Mouse (Mus musculus): Measurements from ENCODE around the gene Guca1b.
"Not testable (repeated sequence)": the region's sequence is repeated elsewhere in the genome, so short reads cannot be mapped to it uniquely, and the experiment has no call there.

Gene Guca1b

DNA sequence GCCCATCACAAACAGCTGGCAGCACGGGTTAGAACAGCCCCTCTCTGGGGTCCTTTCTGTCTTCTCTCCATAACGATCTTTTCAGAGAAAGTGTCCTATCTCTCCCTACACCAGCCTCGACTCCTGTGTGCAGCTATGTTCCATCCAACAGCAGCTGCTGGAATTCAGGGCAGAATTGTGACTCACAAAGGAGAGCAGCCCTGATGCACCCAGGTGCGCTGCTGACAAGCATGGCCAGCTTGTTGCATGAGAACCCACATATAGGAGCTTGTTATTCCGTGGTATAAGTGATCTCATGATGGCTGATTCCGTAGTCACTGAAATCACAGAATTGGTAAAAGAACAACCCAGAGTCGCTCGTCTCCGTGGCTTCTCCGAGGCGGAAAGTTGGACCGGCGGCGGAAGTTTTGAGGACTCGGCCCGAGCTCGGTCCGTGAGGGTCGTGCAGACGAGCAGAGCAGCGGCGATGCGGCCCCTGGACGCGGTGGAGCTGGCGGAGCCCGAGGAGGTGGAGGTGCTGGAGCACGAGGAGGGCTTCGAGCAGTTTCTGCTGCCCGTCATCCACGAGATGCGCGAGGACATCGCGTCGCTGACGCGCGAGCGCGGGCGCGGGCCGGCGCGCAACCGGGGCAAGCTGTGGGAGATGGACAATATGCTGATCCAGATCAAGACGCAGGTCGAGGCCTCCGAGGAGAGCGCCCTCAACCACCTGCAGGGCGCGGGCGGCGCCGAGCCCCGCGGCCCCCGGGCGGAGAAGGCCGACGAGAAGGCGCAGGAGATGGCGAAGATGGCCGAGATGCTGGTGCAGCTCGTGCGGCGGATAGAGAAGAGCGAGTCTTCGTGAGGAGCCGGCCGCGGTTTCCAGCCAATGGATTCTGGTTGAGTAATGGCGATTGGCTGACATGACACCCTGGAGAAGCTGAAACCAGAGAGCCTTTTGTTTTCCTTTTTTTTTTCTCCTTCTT is 25.0 kb downstream of the Guca1b start:
- DNase-seq (ENCODE audit: low spot score), result peak; percentile 45

- DNase-seq (ENCODE audit: low spot score), result no peak
These were observed 35.0 kb downstream of the Guca1b start for GRCm38 (mm10) chr17:47420195-47420594.

GRCm38 (mm10) chr17:47421566-47421965 is 36.4 kb downstream of the Guca1b start:
- no peak for DNase-seq (ENCODE audit: low spot score)

DNA sequence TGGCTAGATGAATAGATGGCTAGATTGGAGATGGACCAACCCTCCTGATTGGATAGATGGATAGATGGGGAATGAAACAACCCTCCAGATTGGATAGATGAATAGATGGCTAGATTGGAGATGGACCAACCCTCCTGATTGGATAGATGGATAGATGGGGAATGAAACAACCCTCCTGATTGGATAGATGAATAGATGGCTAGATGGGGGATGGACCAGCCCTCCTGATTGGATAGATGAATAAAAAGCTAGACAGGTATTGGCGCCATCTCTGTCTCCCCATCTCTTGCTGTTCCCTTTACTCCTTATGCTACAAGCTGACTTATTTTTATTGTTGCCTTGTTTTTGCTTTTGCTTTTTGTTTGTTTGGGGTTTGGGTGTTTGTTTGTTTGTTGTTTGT is 37.4 kb downstream of the Guca1b start:
- not testable (repeated sequence) for DNase-seq (ENCODE audit: low spot score)

DNA sequence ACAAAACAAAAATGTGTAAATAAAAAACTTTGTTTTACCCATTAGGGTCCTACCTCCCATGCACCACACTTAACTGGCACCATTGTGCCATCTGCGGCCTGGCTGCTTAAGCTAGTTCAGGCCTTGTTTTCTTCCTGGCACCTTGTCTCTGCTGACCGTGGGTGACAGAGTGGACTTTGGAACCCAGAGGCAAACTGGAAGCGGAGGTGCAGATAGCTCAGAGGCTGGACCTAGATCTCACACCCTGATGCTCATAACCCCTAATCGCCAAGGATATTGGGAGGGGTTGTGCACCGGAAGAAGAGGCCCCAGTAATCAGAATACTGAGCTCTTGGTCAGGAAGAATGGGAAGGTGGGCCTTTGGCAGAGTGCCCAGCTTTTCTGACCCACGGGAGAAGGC is 39.0 kb downstream of the Guca1b start:
- no peak for DNase-seq (ENCODE audit: low spot score)

GRCm38 (mm10) chr17:47427316-47427715 is 42.1 kb downstream of the Guca1b start:
- no peak for DNase-seq (ENCODE audit: low spot score)

DNA sequence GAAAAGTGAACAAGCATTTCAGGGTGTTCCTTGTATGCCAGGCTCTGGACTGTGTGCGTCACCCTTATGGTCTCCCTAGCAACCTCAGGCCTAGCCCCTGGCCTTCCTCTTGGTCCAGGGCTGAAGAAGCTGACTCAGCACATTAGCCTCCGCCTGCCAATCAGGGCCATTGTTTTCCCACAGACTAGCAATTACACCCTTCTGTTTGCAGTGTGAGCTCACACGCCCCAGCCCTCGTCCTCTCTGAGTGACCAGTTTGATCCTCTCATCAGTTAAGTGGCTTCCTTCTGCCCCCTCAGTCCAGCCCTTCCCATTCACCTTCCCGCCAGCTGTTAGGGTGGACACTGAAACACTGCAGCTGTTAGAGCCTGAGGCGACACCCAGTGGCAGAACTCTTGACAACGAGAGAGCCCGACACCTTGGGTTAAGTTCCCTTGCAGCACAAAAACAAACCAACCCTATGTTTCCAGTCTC is 43.7 kb downstream of the Guca1b start:
- peak; percentile 85 for DNase-seq (ENCODE audit: low spot score)

- no peak for DNase-seq (ENCODE audit: low spot score)
These were observed 45.6 kb downstream of the Guca1b start for GRCm38 (mm10) chr17:47430815-47431214.

GRCm38 (mm10) chr17:47436156-47436906 is 51.1 kb downstream of the Guca1b start, which contains the start of gene AI661453:
Gene AI661453 (plus strand): TSS chr17:47436615.
- no peak for DNase-seq (ENCODE audit: low spot score)

GRCm38 (mm10) chr17:47436907-47437547 is 51.8 kb downstream of the Guca1b start, which contains the start of gene 1700001C19Rik:
Gene 1700001C19Rik (minus strand): TSS chr17:47437376.
- DNase-seq (ENCODE audit: low spot score), result no peak

DNA sequence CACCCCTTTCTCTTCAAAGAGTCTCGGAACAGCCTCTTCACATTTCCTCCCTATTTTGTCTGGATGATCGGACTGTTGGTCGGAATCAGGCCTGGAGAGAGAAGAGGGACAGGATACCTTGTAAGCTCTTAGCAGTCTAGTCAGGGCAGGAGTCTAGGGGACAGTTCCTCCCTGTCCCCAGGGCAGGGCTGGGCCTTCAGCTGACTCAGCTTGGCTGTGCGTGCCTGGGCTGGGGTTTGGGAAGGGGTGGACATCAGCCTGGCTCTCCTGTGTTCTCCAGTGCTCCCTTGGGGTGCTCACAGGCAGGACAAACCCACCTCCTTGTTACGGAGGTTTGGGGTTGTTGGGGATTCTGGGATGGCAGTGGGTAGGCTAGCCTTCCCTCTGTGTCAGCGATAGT is 53.4 kb downstream of the Guca1b start:
- no peak for DNase-seq (ENCODE audit: low spot score)

- no peak for DNase-seq (ENCODE audit: low spot score)
These were observed 54.3 kb downstream of the Guca1b start for GRCm38 (mm10) chr17:47439396-47440028.

GRCm38 (mm10) chr17:47440359-47440890 is 55.2 kb downstream of the Guca1b start:
- DNase-seq (ENCODE audit: low spot score), result no peak

DNA sequence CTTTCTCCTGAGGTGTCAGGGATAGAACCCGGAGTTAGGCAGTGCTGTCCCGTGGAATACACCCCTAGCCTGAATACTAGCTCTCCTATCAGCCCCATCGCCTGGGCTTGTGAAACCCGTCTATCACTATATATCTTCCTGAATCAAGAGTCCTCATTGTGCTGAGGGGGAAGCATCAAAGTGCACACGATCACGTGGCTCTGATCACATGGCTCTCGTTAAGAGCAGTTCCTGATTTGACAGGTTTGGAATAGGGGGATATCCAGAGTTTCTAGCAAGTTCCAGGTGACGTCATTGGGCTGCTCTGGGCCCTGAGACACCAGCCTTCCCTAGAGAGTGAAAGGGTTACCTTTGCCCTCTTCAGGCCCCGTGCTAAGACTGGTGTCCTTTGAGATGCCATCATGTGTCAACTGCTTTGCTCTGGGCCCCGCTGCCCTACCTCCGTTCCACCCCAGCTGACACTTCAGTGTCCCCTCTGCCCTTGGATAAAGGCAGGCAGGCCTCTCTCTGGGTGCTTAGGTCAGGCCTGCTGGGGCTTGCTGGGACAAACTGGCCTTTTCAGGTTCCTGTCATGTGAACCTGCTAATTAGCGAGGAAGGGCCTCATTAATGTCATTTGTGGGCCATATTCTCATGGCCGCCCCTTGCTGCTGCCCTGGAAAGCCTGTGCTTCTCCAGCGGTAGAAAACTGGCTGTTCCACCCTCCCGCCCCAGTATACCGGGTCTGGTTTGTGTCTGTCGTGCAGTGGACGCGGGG is 56.3 kb downstream of the Guca1b start:
- no peak for DNase-seq (ENCODE audit: low spot score)

- DNase-seq (ENCODE audit: low spot score), result no peak
These were observed 57.1 kb downstream of the Guca1b start for GRCm38 (mm10) chr17:47442271-47442670.
